ENCODE assay signal across 26 mouse cellular contexts in the genomic region with DNA sequence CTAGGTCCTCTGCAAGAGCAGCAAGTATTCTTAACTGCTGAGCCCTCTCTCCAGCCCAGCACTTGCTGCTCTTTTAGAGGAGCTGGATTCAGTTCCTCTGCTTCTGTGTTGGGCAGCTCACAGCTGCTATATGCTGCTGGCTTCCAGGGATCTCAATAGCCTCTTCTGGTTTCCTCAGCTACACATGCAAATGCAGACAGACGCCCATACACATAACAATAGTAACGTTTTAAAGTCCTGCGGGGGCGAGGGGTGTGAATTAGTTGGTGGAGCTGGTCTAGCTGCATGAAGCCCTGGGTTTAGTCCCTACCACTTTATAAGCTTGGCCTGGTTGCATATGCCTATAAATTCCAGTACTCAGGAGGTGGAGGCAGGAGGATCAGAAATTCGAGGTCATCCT. TPM values are rescaled to one million over a fixed set of nuclear protein-coding genes. Genes with fewer than 3 reads are reported as not detected.
DNase-seq lines count a peak whose midpoint lies in the region; ATAC-seq and TF ChIP-seq lines count a peak whose summit lies in the region.
"Had no signal": no experiment of that assay in that cellular context is flagged by ENCODE, and none has a peak within 500 bp of the region (broad histone marks: within the 10 kb centered on the region; RNA-seq: fewer than 3 reads in every experiment).

No protein-coding gene starts in this region.

- peaks cover 9% of the 10 kb centered on the region for H3K36me3 ChIP-seq in hindbrain, embryonic 11.5 days (ENCODE audit: control insufficient read depth, insufficient read depth, low read length)

- no peak for ATAC-seq in hindbrain, embryonic 11.5 days (ENCODE audit: low FRiP score)
- ATAC-seq: forebrain, embryonic 14.5 days; hindbrain, embryonic 16.5 days; Patski had no signal

- no peaks in the 10 kb centered on the region for H3K4me1 ChIP-seq in hindbrain, embryonic 11.5 days (replicated peaks; ENCODE audit: control insufficient read depth, insufficient read depth, low read length)
- H3K4me1 ChIP-seq: embryonic facial prominence, embryonic 15.5 days; forebrain, embryonic 10.5 days; heart, embryonic 13.5 days; hindbrain, embryonic 12.5 days had no signal

- TF ChIP-seq CTCF in layer of hippocampus, adult 2 months (conservative IDR thresholded peaks at IDR 0.05) = no peak

- no peaks in the 10 kb centered on the region for H3K27me3 ChIP-seq in hindbrain, embryonic 11.5 days (ENCODE audit: control insufficient read depth, insufficient read depth, low read length)
- H3K27me3 ChIP-seq: CH12.LX; embryonic facial prominence, embryonic 15.5 days; heart, embryonic 13.5 days; hindbrain, embryonic 12.5 days; Patski had no signal

- no peak for DNase-seq in layer of hippocampus, adult 2 months (ENCODE audit: low spot score in 2 of 2)
- no peak for DNase-seq in layer of hippocampus, adult 8-10 months (ENCODE audit: low spot score in 2 of 2)
- DNase-seq in right cerebral cortex, adult 2 months (ENCODE audit: low spot score in 2 of 2) = peak; percentile 52 to 57
- DNase-seq in right cerebral cortex, postnatal 14 days = no peak
- peak; percentile 89 for DNase-seq in ES-CJ7 (ENCODE audit: low read depth, low spot score)
- DNase-seq in brain, adult 2 months (ENCODE audit: low read depth, low spot score) = peak; percentile 75
- DNase-seq in hindbrain, embryonic 11.5 days (ENCODE audit: low spot score) = no peak
- no peak for DNase-seq in urinary bladder, adult 18-20 months (ENCODE audit: low spot score in 2 of 2)
- DNase-seq: adrenal gland, adult 8-10 months; adrenal gland, postnatal 36 days; cerebellum, adult 11 months; cerebellum, adult 8-10 months; cerebellum, postnatal 14 days; embryo, embryonic 11 days; gastrocnemius, postnatal 36 days; heart, adult 11 months; heart, postnatal 36 days had no signal

- no peaks in the 10 kb centered on the region for H3K9me3 ChIP-seq in hindbrain, embryonic 11.5 days (ENCODE audit: control insufficient read depth, low read length)
- H3K9me3 ChIP-seq: embryonic facial prominence, embryonic 15.5 days; hindbrain, embryonic 12.5 days had no signal

- WGBS in hindbrain, embryonic 11.5 days = 65% methylated on average over 5 of the region's 5 CpGs

- no peak overlapping the region for H3K9ac ChIP-seq in hindbrain, embryonic 11.5 days (ENCODE audit: low read depth, low read length)
- H3K9ac ChIP-seq: embryonic facial prominence, embryonic 15.5 days; heart, embryonic 13.5 days; hindbrain, embryonic 12.5 days had no signal

- H3K4me3 ChIP-seq in layer of hippocampus, adult 2 months = no peak overlapping the region
- H3K4me3 ChIP-seq in hindbrain, embryonic 11.5 days (ENCODE audit: low read depth, low read length) = no peak overlapping the region
- H3K4me3 ChIP-seq: embryonic facial prominence, embryonic 15.5 days; erythroblast, embryonic 14.5 days; forebrain, embryonic 10.5 days; heart, embryonic 13.5 days; hindbrain, embryonic 12.5 days had no signal

- H3K27ac ChIP-seq in layer of hippocampus, adult 2 months = peak overlapping the region; percentile 53
- H3K27ac ChIP-seq in hindbrain, embryonic 11.5 days (ENCODE audit: low read depth, low read length) = no peak overlapping the region
- H3K27ac ChIP-seq: embryonic facial prominence, embryonic 15.5 days; forebrain, embryonic 10.5 days; heart, embryonic 13.5 days; hindbrain, embryonic 12.5 days had no signal

- no peak overlapping the region for H3K4me2 ChIP-seq in hindbrain, embryonic 11.5 days (replicated peaks; ENCODE audit: low read depth, low read length)
- H3K4me2 ChIP-seq: embryonic facial prominence, embryonic 15.5 days; heart, embryonic 13.5 days; hindbrain, embryonic 12.5 days had no signal

RNA-seq across cellular contexts. Expression of a gene that starts 19.0 kb away (rescaled TPM):
- 10 to 100 TPM; 37.7 to 38.9 TPM for total RNA-seq in layer of hippocampus, adult 2 months (2021)
- 10 to 100 TPM; 31.3 to 38.5 (median 34.4) TPM for total RNA-seq in layer of hippocampus, adult 8-10 months (2022)
- 4.2 and 6.3 TPM in 2 replicates for polyA plus RNA-seq in hindbrain, embryonic 11.5 days (2014; fragmentation: Nextera tagmentation; extraction: Ambion mirVana)

RNA-seq across cellular contexts. Expression of a gene that starts 22.6 kb away (rescaled TPM):
- total RNA-seq in layer of hippocampus, adult 2 months (2021) = 10 to 100 TPM; 91.0 to 94.3 TPM
- 10 to 100 TPM; 80.7 to 94.0 (median 88.3) TPM for total RNA-seq in layer of hippocampus, adult 8-10 months (2022)
- polyA plus RNA-seq in hindbrain, embryonic 11.5 days (2014; fragmentation: Nextera tagmentation; extraction: Ambion mirVana) = 256 and 272 TPM in 2 replicates

Comparison
In these comparisons a context has a peak if more than half of its experiments do, and no peak if none do; other contexts are left out.
1. DNase-seq: peak in right cerebral cortex, adult 2 months (2 of 2), ES-CJ7 (single experiment) and brain, adult 2 months (single experiment); none in layer of hippocampus, adult 2 months (0 of 2), layer of hippocampus, adult 8-10 months (0 of 2), right cerebral cortex, postnatal 14 days (single experiment), hindbrain, embryonic 11.5 days (single experiment) and urinary bladder, adult 18-20 months (0 of 2).